Mouse (Mus musculus) megakaryocyte-erythroid progenitor cell, adult 5 weeks (primary cell): ENCODE results near the gene Cftr. TPM values are rescaled to one million over a fixed set of nuclear protein-coding genes. Genes with fewer than 3 reads are reported as not detected.

Source experiments
- polyA plus RNA-seq: library from polyadenylated mRNA; stranded (reverse); fragments of >175 nt; gene quantifications from 2 replicates; pipeline ENCODE4 v1.2.3, GENCODE M21; 2012

The Cftr gene
- not detected in 2 replicates for polyA plus RNA-seq

GRCm38 (mm10) chr6:18170311-18170922 lies at the start of gene Cftr:
Gene Cftr, plus strand, starts transcription at chr6:18170687.

Other genes starting within 250 kb of the Cftr start
- not detected in 2 replicates for gene Wnt2, start 140.1 kb upstream of the Cftr start, polyA plus RNA-seq
- gene Asz1, start 61.6 kb upstream of the Cftr start, polyA plus RNA-seq: not detected in 2 replicates